Mouse (Mus musculus) cerebellum, adult 2 months (tissue): ENCODE data around the gene Ccdc12.

ENCODE experiments used
- CTCF ChIP-seq: fragments of 200-500 bp; IDR thresholded peaks from 2 replicates; pipeline ENCODE4 v1.5.1; 2011; ENCODE audit warnings: low read depth, mild to moderate bottlenecking, control low read depth, low read length, moderate library complexity, borderline replicate concordance; ENCODE audit not compliant: insufficient read depth
- POLR2A ChIP-seq: fragments of 200-500 bp; IDR thresholded peaks from 2 replicates; pipeline ENCODE4 v1.6.1; 2011; ENCODE audit warnings: low read length, control low read depth, borderline replicate concordance; ENCODE audit not compliant: insufficient read depth

DNA sequence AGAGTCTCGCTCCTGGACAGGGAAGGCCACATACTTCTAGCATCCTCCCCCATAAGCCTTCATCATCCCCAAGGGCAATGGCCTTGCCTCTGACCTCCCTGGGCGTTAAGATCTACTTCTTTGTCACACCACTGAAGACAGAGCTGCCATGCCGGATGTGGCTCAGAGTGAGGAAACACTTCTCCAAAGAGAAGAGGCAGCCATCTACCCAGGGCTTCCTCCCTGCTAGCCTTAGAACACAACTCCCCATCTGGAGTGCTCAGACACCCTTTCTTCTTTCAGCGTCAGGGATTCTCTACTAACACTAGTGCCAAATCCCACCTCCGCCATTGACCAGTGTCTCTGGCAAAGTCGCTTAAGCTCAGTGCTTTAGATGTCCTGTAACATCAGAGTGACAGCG lies 77.9 kb downstream of the Ccdc12 start:
- TF ChIP-seq POLR2A (no peak), CTCF (no peak)
